Mouse (Mus musculus) urinary bladder, postnatal 4 days (tissue): ENCODE data around the gene Col4a1.
A peak's percentile ranks its signal among the peaks of the same experiment; 100 is the strongest.

Experiments used
- DNase-seq, 2 experiments: peaks; one replicate each; pipeline ENCODE4 v3.0.0; 2021 to 2022; ENCODE audit warnings: low spot score in 2 of 2

Gene Col4a1

DNA sequence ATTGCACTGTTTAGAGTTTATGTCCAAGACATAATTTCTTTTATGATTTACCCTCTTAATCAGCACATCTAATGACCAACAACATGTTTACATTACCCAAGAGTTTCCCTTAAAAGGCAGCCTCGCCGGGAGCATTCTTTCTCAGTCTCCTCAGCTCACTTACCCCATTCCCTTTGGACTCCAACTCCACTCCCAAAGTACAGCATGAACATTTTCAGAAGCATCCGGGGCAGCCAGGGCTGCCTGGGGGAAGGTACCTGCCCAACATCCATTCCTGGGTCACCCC, 13.4 kb downstream of the Col4a1 start:
- DNase-seq: no peak

DNA sequence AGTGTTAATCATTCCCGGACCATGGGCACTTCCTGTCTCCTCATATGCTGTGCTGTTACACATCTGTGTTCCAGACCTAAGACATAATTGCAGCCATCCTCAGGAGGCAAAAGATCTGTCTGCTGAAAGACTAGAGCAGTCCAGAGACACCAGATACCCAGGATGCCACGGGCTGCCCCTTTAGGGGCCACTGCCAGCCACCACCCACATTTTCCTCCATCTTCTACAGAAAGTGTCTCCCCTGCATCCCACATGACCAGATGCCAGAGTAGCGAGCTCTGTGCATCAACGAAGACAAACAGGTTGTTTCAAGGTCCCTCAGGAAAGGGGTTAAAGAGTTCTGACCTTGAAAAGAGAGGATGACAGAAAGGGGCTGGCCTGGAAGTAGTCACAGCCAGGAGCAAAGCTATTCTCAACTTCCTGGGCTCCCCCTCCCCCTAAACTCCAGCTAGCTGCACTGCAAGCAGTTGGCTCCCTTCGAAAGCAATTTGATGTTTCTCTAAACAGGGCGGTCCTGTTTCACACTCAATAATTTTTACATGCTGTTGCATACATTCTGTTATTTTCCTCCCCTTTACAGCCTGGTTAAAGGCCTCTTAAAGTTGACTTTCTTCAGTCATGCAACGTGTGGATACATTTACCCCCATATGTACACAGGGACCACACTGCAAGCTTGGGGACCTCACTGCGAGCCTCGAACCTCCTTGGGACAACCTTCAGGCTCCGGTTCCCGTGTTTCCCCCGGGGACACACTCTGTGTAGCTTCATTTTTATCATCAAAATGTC, 13.9 kb downstream of the Col4a1 start:
- DNase-seq: peak in 1 of 2 experiments; percentile 40

- DNase-seq: no peak
Measured at GRCm38 (mm10) chr8:11297141-11297838, 15.3 kb downstream of the Col4a1 start.

DNA sequence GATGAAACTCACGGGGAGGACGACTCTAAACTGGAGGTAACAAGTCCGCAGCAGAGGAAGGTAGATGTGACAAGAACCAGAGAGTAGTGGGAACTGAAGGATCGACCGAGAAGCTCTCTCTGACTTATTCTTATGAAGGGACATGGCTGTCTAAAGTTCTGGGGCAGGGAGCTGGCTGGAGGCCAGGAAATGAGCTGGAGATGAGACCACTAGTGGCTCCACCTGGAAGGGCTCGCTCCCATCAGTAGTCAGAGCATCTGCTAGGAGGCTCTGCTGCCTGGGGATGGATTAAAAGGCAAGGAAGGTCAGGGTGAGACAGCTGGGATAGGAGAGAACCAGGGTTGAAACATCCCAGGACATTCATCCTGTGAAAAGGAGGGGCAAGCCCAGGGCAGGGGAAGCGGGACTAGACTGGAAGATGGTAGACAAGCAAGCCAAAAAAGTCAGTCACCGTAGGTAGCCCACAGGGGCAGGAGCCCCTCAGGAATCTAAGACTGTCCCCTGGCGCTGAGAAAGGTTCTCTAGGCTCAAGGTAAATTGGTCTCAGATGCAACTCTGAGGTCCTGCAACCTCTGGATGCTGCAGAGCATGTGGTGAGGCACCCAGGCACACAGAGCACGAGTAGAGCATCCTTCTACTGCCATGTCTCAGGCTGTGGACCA, 16.2 kb downstream of the Col4a1 start:
- no peak for DNase-seq

DNA sequence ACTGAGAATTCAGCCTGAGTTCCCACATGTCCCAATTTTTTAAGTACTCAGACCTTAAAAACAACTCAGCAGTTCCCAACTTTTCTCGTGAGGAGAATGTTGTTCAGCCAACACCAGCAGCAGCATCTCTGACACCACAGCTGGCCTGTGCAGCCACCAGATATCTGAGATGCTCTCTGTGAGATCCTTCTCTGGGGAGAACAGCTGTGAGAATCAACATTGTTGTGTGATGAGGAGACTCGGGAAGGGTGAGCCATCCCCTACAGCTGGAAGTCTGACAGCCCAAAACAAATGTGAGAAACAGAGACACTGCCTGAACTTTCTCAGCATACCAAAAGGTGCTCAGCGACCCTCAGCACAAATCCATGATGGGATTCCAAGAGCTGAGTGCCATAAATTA, 20.0 kb downstream of the Col4a1 start:
- no peak for DNase-seq

DNA sequence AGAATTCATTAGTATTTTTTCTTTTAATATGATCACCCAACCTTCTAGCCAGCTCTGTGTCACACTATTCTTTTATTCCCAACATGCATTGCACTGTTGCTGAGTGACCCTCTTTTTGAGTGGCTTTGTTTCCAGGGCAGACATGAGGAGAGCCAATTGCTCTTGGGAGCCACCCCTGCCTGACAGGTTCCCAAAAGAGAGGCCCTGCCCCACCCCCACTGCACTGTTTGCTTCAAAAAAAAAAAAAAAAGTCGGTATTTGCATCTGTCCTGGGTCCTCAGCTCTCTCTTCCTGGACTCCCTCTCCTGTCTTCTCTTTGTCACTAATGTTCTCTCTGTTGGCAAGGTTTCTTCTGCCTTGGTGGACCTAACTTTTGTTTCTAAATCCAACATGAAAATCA, 22.1 kb downstream of the Col4a1 start:
- no peak for DNase-seq

- no peak for DNase-seq
Measured at GRCm38 (mm10) chr8:11288286-11288685, 24.3 kb downstream of the Col4a1 start.

DNA sequence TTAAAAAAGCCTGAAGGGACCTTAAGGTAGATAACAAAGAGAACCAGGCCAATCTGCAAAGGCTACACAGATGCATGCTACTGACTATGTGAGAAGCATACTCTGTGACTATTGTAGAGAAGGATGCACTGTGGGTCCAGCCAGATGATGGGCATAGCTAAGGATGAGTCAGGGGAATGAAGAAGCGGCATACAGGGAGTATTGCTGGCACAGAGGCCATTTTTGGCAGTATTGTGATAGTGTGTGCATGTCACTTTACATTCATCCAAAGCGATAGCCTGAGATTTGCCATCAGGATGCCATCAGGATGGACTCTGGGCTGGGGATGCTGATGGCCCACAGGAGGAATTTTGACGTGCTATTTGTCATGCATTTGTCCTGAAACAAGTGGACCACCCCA, 25.5 kb downstream of the Col4a1 start:
- DNase-seq: no peak

DNA sequence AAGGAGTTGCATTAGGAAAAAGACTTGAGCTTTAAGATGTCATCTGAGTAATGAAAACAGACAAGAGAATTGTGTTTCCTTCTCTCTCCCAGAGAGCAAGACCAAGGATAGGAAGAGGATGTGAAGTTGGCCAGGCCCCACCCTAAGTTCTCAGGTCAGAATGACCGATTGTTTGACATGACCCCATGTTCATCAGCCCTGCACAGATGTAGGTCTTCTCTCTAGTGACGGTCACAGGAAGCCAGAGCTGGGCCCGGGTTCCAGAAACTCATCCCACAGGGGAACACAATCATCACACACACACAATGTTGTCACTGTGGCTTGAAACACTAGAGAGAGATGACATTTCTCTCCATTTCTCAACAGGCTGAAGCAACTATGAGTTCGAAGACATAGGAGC, 27.2 kb downstream of the Col4a1 start:
- no peak for DNase-seq

DNA sequence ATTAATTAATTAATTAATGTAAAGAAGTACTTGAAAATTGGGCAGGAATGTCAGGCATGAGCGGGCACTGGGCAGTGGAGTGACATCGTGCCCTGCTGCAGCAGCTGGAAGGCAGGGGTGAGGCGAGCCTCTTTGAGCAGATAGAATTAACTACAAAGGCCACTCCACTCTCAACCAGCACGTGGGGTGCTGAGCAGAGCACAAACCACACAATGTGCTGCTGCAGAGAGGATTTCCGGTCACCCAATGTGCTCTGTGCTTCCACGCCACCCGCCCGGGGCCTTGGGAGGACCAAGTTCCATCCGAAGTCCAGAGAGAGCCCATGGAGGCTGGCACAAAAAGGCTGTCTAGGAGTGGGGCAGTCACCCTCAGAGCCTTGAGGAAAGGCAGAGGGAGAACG, 29.4 kb downstream of the Col4a1 start:
- DNase-seq: no peak

DNA sequence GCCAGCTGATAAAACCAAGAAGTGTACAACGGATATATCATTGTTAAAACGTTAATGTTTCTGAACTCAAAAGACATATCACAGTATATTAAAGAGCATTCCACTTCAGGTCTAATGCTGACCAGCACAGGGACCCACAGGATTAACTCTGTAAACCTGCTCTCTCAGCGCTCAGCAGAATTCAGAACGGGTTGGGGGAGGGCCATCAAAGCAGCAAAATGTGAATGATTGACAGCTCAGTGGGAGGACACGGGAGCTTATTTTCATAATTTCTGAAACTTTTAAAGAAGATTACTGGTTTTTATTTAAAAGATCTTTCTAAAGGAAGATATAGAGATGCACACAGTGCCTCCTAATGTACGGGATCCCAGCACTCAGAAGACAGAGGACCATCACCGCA, 29.9 kb downstream of the Col4a1 start:
- DNase-seq: no peak

GRCm38 (mm10) chr8:11282139-11282538, 30.5 kb downstream of the Col4a1 start:
- DNase-seq: no peak

DNA sequence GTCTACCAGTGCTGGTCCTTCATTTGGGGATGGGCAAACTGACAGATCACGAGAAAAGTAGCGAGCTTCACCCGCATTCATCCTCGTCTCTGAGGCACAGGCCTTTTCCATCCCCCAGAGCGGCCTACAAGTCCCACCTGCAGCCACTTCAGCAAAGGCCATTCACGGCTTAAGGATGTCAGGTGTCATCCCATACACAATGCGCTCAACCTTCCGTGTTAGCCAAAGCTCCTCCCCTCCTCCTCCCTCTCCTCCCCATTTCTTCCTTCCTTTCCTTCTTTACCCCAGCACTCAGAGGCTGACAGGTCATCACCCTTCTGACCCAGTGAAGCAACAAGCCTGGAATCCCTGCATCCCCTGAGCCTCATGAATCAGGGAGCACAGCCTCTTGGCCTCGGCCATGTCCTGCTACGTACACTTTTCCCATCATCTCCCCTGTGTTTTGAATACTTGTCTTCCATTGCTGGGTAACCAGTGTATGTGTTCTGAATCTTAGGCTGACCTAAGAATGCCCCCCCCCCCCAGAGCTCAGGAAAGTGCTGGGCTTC, 31.8 kb downstream of the Col4a1 start:
- no peak for DNase-seq

DNA sequence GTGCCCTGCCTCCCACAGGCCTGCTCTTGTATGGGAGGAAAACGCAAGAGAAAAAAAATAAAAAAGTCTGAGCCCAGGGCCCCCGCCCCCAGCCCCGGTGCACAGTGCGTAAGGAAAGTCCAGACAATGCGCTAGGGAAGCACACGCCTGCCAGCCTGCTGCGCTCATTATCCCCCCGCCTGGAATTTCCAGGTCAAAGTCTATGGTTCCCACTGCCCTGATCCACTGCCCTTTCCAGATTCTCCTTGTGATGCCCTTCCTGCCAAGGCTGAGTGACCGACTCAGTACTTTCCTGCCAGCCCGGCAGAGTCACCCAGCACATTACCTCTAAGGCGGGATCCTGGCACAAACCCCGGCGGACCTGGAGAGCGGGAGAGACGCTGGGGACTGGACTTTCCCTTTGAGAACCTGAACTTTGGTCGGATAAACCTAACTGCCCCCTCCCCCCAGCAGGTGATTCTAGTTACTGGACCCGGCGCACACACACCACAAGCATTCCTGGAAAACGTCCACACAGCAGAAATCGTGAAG, 33.3 kb downstream of the Col4a1 start:
- no peak for DNase-seq

DNA sequence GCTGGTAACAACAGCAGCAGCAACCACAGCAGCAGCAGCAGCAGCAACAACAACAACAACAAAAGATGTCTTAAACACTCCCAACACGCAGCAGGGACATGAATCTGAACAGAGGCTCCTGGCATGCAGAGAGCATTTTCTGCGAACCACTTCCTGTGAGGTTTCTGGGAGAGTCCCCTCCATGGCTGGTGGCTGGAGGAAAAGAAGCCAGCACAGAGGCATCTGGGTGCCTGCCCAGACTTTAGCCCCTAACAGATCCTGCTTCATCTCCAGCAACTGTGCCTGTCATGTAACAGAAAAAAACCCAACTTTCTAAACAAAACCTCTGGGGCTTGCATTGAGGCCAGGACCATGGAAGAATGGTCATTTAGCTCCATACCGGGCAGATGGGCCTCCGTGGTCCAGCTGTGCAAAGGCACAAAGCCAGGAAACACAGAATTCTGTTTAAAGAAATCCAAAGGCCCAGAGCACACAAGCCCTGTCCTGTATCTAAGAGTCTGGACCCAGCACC, 34.5 kb downstream of the Col4a1 start:
- peak in 1 of 2 experiments; percentile 38 for DNase-seq

- peak in 1 of 2 experiments; percentile 41 for DNase-seq
Measured at GRCm38 (mm10) chr8:11277602-11278051, 35.0 kb downstream of the Col4a1 start.

- DNase-seq: no peak
Measured at GRCm38 (mm10) chr8:11276286-11276685, 36.3 kb downstream of the Col4a1 start.

DNA sequence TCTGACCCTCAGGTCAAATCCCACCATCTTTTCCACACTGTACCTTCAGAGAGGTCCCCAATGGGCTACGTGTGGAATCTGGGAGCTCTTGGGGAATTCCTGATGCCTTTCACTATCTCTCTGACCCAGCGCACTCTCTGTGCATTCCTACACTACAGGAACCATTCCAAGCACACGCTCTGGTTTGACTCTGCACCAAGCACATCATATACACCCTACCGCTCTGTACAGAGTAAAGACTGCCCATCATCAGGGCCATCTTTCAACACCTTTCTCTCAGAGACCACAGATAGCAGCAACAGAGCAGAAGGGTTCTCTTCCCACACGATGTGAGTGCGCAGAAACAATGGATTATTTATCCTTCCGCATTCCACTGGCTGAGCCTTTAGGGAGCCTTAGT, 38.2 kb downstream of the Col4a1 start:
- no peak for DNase-seq

DNA sequence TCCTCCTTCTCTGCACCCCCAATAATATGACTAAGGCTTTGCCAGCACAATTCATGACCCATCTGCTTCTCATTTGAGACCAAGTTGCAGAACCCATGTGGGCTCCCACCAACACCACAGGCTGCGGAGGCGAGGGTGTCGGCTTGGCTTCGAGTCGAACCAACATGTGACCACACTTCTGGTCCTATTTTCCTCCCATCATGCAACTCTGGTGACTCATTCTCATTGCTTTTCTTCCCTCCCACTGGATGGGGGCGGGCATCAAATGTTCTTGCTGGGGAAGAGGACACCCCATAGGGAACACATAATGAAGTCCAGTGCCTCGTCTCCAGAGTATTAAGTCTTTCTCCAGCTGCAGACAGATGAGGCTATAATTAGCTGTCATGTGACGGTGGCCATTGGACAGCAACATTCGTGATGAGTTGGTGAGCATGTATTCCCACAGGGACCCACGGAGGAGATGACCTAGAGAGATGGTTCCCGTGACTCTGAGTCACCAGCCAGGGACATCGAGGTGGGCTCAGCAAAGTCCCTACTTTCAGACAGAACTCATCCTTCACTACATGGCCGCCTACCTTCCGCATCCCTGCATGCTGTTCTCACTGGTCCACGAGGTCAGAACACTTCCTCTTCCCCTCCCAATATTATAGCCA, 39.0 kb downstream of the Col4a1 start:
- no peak for DNase-seq

DNA sequence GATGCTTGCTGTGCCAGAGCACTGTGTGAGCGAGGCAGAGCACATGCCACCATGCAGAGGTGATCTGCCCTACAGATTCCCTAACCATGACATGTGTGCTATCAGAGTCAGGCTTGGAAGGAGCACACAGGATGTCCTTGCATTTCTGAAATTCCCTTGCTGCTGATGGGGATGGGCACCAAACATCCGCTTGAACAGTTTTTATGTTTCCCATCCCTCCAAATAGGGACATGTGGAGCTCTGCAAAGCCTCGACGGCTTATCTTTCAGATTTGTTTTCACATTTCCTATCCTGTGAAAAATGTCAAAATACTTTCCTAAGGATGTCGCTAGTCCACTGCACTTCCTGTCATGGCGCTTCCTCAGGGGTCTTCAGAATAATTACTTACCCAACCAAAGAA, 40.4 kb downstream of the Col4a1 start:
- no peak for DNase-seq

DNA sequence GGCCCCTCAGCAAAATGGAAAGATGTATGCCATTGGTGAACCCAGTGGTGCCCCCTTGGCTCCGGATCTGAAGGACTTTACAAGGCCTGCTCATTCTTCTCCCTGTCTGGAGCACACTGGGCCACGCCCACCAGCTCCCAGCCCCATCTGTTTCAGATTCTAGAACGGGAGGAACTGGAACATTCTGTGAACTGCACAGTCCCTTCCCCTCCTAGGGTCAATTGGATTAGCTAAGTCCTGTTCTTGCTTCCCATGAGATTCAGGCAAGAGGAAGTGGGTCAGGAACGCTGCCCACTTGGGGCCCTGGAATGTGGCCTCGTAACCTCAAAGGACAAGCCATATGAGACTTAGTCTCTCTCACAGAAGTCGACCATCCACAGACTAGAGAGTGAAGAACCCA, 41.8 kb downstream of the Col4a1 start:
- no peak for DNase-seq

GRCm38 (mm10) chr8:11268753-11269152, 43.9 kb downstream of the Col4a1 start:
- no peak for DNase-seq
